Mouse (Mus musculus) layer of hippocampus, postnatal 25 days (tissue): ENCODE measurements around the gene Anapc16. TPM values are rescaled to one million over a fixed set of nuclear protein-coding genes. Genes with fewer than 3 reads are reported as not detected.

ENCODE experiments used
- DNase-seq, 2 experiments: peaks; one replicate each; pipeline ENCODE4 v3.0.0; 2022; ENCODE audit warnings: mixed read lengths in 2 of 2, low spot score in 1 of 2; ENCODE audit errors: extremely low spot score in 1 of 2
- total RNA-seq, 2 experiments: library from RNA; stranded (reverse); gene quantifications; 2 replicates each; pipeline ENCODE4 v1.2.3; 2021

Gene Anapc16
- total RNA-seq, 2 experiments from 2014 or later = 59.3 to 77.3 TPM

DNA sequence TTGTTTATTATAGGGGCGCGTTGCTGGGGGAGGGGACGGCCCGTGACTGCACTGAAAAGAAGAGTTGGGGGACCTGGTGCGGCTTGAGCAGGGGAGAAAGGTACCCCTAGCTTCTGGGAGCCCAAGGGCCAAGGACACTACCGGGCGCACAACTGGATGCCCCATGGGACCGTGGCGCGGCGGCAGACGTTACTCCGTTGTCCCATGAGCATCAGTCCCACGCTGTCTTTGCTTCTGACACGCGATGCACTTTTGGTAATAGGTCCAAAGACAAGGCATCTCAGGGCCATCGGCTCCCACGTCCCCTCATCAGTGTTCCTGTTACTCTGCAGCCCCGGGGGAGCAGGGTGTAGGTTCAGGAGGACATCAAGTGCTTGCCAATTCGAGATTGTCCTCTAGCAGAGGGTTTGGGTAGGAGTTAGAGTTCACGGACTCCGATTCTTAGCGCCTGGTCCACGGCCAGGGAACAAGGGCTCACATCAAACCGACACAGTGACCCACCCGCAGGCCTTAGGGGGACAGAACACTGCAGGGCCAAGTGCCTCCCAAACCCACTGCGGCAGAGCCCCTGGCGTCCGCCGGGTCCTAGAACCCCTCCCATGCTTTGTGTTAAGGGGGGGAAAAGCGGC lies 50.7 kb downstream of the Anapc16 start:
- peak in 1 of 2 experiments; percentile 62 for DNase-seq

- DNase-seq = peak; percentile 98 to 99
Observed at GRCm38 (mm10) chr10:59951211-59952151, 51.5 kb downstream of the Anapc16 start, which contains the start of gene Ddit4. Gene Ddit4 (minus strand): TSS chr10:59951834.

DNA sequence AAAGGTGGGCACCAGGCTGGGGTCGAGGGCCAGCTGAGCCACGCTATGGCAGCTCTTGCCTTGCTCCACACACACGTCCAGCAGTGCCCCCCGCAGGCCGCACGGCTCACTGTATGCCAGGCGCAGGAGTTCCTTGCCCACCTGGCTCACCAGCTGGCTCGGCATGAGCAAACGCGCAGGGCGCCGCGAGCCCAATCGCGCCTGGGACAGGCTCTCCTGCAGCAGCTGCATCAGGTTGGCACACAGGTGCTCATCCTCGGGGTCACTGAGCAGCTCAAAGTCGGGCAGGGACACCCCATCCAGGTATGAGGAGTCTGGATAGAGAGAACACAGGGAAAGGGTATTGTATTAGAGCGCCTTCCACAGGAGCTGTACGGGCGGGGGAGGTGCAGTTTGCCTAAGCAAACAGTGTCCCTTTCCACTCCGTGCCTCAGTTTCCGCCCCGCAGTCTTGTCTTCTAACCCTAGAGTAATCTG lies 52.2 kb downstream of the Anapc16 start:
- DNase-seq = peak; percentile 70 to 73

- no peak for DNase-seq
Observed at GRCm38 (mm10) chr10:59949783-59950605, 52.9 kb downstream of the Anapc16 start.

GRCm38 (mm10) chr10:59949255-59949648 lies 53.7 kb downstream of the Anapc16 start:
- no peak for DNase-seq

DNA sequence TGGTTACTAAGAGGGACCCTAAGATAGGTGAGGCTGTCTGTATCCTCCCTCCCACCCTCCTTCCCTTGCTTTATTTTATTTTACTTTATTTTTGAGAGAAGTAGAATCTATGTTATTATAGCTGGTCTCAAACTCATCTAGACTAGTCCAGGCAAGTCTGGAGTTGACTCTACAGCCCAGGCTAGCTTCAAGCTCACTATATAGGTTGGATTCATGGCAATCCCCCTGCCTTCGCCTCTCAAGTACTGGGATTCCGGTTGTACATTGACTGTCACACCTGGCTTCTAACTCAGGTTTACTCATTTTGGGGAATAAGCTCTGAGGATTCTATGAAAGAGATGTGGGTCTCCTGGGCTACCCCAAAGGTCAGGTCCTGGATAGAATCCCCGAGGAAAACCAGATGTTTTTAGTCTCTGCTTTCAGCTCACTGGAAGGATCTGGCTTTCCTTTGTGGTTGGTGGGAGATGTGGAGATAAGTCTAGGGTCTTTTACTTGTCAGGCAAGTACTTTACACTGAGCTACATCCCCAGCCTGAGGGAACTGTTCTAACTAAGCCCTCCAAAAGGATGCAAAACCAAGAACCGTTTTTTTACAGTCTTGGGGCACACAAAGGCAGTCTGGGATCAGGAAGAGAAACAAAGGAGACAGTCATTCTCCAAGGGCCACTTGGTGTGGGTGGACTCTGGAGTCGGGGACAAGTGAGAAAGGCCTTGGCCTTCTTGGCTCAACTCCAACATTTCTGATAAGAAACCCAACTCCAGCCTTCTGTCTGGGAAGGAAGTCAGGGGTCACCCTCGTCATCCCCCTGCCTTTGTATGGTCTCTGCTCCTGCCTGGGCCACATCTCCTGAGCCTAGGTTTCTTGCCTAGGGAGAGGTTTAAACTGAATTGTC lies 54.3 kb downstream of the Anapc16 start:
- DNase-seq = no peak

DNA sequence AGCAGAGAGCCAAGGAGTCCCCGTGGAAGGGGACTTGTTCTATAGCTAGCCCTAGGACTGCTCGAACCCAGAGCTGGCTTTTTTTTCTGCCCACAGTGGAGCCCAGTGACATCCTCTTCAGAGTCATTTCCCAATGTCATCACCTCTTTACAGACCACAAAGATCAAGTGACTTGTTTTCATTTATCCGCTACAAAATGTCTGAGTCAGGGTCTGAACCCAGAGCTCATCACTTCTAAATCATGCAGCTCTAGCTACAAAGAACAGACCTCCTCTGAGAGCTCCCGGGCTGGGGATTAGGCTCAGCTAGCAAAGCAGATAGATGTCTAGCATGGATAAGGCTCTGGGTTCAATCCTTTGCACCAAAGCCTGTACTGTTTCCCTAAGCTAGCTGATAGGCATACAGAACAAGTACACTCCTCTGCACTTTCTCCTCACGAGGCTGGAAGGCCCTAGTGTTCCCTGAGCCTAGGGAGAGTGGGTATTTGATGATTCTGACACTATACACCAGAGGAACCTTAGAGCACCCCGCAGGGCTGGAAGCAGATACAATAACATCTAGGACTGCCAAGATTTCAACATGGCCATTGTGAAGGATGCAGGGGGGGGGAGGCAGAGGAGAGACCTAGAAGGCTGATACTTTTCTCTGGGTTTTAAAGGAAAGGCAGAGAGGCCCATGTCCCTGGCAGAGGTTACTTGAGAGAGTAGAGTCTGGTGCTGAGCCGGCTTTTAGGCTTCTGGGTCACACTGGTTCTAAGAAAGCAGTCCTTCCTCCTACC lies 55.5 kb downstream of the Anapc16 start:
- DNase-seq = no peak

DNA sequence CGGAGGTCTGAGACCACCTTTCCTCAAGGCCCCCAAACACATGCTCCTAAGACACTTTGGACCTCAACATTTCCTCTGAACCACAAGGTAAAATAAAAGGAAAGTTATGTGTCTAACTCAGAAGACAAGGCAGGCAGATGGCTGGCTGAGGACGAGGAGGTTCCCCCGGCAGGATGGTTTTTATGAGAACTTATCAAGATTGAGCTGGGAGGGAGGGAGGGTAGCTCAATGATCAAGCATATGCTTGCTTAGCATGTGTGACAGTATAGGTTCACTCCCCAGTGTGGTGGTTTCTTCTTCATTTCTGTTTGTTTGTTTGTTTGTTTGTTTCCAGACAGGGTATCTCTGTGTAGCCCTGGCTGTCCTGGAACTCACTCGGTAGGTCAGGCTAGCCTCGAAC lies 56.6 kb downstream of the Anapc16 start:
- no peak for DNase-seq

GRCm38 (mm10) chr10:59945416-59945815 lies 57.5 kb downstream of the Anapc16 start:
- DNase-seq = no peak

DNA sequence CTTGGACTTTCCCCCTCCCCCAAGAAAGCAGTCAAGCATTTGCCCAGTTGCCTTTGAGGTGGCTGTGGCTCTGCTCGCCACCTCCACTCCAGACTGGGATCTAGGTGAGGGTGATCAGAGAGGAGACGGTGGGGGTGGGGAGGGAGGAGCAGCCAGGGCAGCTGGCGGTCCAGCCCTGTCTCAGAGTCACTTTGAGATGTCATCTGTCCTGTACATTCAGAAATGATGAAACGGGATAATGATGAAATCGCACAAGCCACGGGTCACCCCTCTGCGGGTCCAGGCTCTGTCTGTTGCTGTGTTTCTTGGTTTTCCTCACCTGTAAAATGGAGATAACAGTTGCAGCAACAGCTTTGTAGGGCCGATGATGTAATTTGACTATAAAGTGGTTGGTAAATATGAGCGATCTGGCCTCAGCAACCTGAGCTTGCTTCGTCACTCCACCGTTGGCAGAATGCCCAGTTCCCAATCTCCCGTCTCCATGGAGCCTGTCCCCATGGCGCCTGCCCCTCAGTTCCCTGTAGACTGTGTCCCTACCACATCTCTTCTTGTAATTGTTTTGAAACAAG lies 59.4 kb downstream of the Anapc16 start:
- DNase-seq = peak; percentile 52 to 83

DNA sequence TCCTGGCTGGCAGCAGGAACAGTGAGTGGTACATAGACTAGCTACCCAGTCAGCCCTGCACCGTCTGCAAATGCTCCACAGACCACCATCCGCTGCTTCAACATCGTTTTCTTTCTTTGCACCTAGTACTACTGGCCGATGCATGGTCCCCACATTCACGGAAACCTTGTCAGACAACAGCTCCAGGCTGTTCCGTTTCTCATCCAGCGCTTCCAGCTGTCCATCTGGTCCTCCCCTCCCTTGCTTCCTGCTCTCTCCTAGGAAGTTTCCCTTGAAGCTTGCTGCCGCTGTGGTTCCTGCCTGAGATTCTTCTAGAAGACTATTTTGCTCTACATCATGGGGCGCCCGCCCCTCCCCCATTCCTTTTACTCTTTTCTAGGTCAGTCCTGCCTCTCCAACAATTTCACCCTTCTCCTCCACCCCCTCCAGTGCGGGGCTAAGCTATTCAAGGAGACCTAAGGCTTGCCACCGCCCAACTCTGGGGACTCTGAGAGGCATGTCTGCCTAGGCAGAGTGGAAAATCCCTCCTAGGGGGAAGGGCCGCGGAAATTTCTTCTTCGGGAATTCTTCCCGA lies 60.0 kb downstream of the Anapc16 start:
- peak; percentile 47 to 63 for DNase-seq

DNA sequence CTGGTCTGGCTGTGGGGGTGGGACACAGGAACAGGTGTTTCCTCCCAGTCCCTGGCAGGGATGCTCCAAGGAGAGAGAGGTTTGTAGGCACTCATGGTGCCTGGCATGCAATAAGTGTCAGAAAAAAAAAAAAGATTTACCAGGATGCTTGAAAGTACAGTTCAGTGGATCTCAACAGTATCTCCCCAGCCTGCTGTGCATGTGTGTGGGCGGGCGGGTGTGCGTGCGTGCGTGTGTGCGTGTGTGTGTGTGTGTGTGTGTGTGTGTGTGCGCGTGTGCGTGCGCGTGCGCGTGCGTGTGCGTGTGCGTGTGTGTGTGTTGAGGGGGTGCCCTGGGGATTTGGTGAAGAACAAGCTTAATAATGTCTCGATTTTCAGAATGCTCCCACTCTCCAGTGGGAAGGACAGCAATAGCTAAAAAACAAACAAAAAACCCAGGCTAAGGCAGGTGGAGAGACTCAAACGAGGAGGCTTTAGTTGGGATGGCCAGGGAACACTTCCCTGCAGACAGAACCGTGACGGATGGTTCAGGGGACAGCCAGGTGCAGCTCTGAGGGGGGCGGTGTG lies 60.6 kb downstream of the Anapc16 start:
- peak in 1 of 2 experiments; percentile 34 for DNase-seq

- no peak for DNase-seq
Observed at GRCm38 (mm10) chr10:59939081-59939480, 63.9 kb downstream of the Anapc16 start.

DNA sequence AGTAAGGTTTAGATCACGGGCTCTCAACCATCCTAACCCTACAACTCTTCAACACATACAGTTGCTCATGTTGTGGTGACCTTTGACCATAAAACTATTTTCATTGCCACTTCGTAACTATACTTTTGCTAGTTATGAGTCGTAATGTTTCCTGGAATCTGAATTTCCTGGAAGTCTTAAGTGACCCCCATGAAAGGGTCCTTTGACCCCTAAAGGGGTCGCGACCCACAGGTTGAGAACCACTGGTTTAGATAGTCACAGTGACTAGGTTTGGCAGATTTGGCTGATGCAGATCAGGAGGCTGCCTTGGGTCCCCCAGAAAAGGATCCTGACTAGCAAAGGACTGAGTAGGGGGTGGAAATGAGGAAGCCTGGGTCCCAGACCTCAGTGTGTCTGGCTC lies 64.3 kb downstream of the Anapc16 start:
- no peak for DNase-seq
